Mouse (Mus musculus): ENCODE results near the gene Paox. TPM values are rescaled to one million over a fixed set of nuclear protein-coding genes. Genes with fewer than 3 reads are reported as not detected.

Gene Paox
- polyA plus RNA-seq, 1 experiment from 2014 or later: 20.2 TPM

DNA sequence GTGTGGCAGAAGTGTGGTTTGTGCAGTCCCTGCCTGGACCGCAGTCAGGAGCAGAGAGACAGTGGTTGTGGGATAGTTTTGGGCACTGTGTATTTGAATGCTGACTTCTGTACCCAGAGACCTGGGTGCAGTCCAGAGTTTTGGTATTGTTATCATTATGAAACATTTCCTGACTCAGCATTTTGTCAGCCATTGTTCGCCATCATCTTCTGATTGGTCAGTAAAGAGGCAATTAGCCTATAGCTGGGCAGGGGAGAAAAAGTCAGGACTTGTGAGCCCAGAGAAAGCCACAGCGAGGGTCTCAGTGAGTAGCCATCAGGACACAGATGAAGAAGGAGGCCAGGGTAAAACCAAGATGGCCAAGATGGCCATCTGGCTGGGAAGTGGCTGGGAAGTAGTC is 44.8 kb downstream of the Paox start:
- H3K4me2 ChIP-seq (replicated peaks; ENCODE audit: low read depth, low read length): no peak overlapping the region
- no peak overlapping the region for H3K4me3 ChIP-seq (ENCODE audit: low read length)
- H3K9me3 ChIP-seq (ENCODE audit: low read length): no peaks in the 10 kb centered on the region
- H3K36me3 ChIP-seq (ENCODE audit: insufficient read depth, low read length): no peaks in the 10 kb centered on the region
- H3K27ac ChIP-seq (ENCODE audit: low read length): no peak overlapping the region
- H3K27me3 ChIP-seq (ENCODE audit: insufficient read depth, low read length): peaks cover 3% of the 10 kb centered on the region; the same call in 1 of the 2 replicates
- H3K4me1 ChIP-seq (ENCODE audit: insufficient read depth, low read length): no peaks in the 10 kb centered on the region
- WGBS: 85% methylated on average over 3 of the region's 3 CpGs
- H3K9ac ChIP-seq (replicated peaks; ENCODE audit: low read length): no peak overlapping the region
- ATAC-seq (ENCODE audit: low FRiP score, low TSS enrichment): no peak

GRCm38 (mm10) chr7:140164664-140165063 is 49.1 kb downstream of the Paox start, which contains the start of gene Olfr522:
Olfr522 (minus strand) TSS chr7:140164764.
- no peak within 1 kb of the TSS for H3K9ac ChIP-seq (replicated peaks; ENCODE audit: low read length)
- no peaks in the 10 kb centered on the region for H3K36me3 ChIP-seq (ENCODE audit: insufficient read depth, low read length)
- H3K4me3 ChIP-seq (ENCODE audit: low read length): no peak within 1 kb of the TSS
- H3K27ac ChIP-seq (ENCODE audit: low read length): no peak within 1 kb of the TSS
- H3K4me1 ChIP-seq (ENCODE audit: insufficient read depth, low read length): no peaks in the 10 kb centered on the region
- 73% methylated on average over 7 of the region's 7 CpGs for WGBS
- H3K9me3 ChIP-seq (ENCODE audit: low read length): peaks cover 5% of the 10 kb centered on the region; the same call in 1 of the 2 replicates
- no peak for ATAC-seq (ENCODE audit: low FRiP score, low TSS enrichment)
- no peak within 1 kb of the TSS for H3K4me2 ChIP-seq (replicated peaks; ENCODE audit: low read depth, low read length)
- H3K27me3 ChIP-seq (ENCODE audit: insufficient read depth, low read length): no peaks in the 10 kb centered on the region

- H3K27ac ChIP-seq (ENCODE audit: low read length): no peak overlapping the region
- no peak overlapping the region for H3K4me3 ChIP-seq (ENCODE audit: low read length)
- ATAC-seq (ENCODE audit: low FRiP score, low TSS enrichment): no peak
- no peak overlapping the region for H3K9ac ChIP-seq (replicated peaks; ENCODE audit: low read length)
- H3K4me1 ChIP-seq (ENCODE audit: insufficient read depth, low read length): no peaks in the 10 kb centered on the region
- H3K27me3 ChIP-seq (ENCODE audit: insufficient read depth, low read length): no peaks in the 10 kb centered on the region
- peaks cover 9% of the 10 kb centered on the region; the same call in 1 of the 2 replicates for H3K9me3 ChIP-seq (ENCODE audit: low read length)
- no peak overlapping the region for H3K4me2 ChIP-seq (replicated peaks; ENCODE audit: low read depth, low read length)
- 88% methylated on average over 1 of the region's 1 CpGs for WGBS
- no peaks in the 10 kb centered on the region for H3K36me3 ChIP-seq (ENCODE audit: insufficient read depth, low read length)
Measured at GRCm38 (mm10) chr7:140167950-140168349, 52.4 kb downstream of the Paox start.

DNA sequence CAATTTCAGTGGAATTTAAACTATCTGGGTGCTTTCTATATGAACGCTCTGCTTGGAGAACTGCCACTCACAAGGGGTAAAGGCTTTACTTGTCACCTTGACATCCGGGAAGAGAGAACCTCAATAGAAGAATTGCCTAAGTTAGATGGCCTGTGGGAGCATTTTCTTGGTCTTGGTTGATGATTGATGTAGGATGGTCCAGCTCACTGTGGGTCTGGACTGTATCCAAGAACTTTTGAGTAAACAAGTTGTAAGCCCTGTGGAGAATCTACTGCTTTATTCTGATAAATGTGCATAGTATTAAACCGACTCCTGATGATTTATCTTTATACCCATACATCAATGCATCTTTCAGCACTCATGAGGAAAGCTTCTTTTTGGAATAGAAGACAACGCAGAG is 53.8 kb downstream of the Paox start:
- Histone ChIP-seq H3K9me3 (ENCODE audit: low read length) (peaks cover 9% of the 10 kb centered on the region; the same call in 1 of the 2 replicates), H3K4me3 (ENCODE audit: low read length) (no peak overlapping the region), H3K36me3 (ENCODE audit: insufficient read depth, low read length) (no peaks in the 10 kb centered on the region), H3K27ac (ENCODE audit: low read length) (no peak overlapping the region), H3K4me2 (replicated peaks; ENCODE audit: low read depth, low read length) (no peak overlapping the region), H3K4me1 (ENCODE audit: insufficient read depth, low read length) (no peaks in the 10 kb centered on the region), H3K9ac (replicated peaks; ENCODE audit: low read length) (no peak overlapping the region), H3K27me3 (ENCODE audit: insufficient read depth, low read length) (no peaks in the 10 kb centered on the region)
- ATAC-seq (ENCODE audit: low FRiP score, low TSS enrichment): no peak
- 71% methylated on average over 4 of the region's 4 CpGs for WGBS

DNA sequence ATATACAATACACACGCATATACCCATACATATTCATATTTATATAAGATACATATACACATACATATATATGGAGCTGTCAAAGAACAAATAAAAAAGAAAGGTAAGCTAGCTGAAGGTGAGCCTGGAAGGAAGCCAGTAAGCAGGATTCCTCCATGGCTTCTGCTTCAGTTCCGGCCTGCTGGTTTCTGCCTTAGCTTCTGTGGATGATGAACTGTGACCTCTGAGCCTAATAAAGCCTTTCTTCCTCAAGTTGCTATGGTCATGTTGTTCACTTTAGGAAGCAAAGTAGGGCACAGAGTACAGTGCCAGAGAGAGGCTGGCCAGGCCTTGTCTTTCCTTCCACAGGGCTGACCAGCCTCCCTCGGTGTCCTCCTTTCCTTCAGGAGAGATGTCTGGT is 55.3 kb downstream of the Paox start:
- no peak for ATAC-seq (ENCODE audit: low FRiP score, low TSS enrichment)
- Histone ChIP-seq H3K9ac (replicated peaks; ENCODE audit: low read length) (no peak overlapping the region), H3K27me3 (ENCODE audit: insufficient read depth, low read length) (no peaks in the 10 kb centered on the region), H3K4me1 (ENCODE audit: insufficient read depth, low read length) (no peaks in the 10 kb centered on the region), H3K4me3 (ENCODE audit: low read length) (no peak overlapping the region), H3K9me3 (ENCODE audit: low read length) (peaks cover 9% of the 10 kb centered on the region; the same call in 1 of the 2 replicates), H3K27ac (ENCODE audit: low read length) (no peak overlapping the region), H3K4me2 (replicated peaks; ENCODE audit: low read depth, low read length) (no peak overlapping the region), H3K36me3 (ENCODE audit: insufficient read depth, low read length) (no peaks in the 10 kb centered on the region)
- 88% methylated on average over 3 of the region's 3 CpGs for WGBS

- Histone ChIP-seq H3K27me3 (ENCODE audit: insufficient read depth, low read length) (no peaks in the 10 kb centered on the region), H3K4me3 (ENCODE audit: low read length) (no peak within 1 kb of the TSS), H3K4me2 (replicated peaks; ENCODE audit: low read depth, low read length) (no peak within 1 kb of the TSS), H3K27ac (ENCODE audit: low read length) (no peak within 1 kb of the TSS), H3K4me1 (ENCODE audit: insufficient read depth, low read length) (no peaks in the 10 kb centered on the region), H3K9ac (replicated peaks; ENCODE audit: low read length) (no peak within 1 kb of the TSS), H3K9me3 (ENCODE audit: low read length) (0 out of 2 replicates have a peak, but pooled peaks cover 4% of the 10 kb centered on the region), H3K36me3 (ENCODE audit: insufficient read depth, low read length) (no peaks in the 10 kb centered on the region)
- ATAC-seq (ENCODE audit: low FRiP score, low TSS enrichment): no peak
- 26% methylated on average over 1 of the region's 1 CpGs for WGBS
Measured at GRCm38 (mm10) chr7:140172936-140173335, 57.3 kb downstream of the Paox start, which contains the start of gene Olfr523. Olfr523 (plus strand) TSS chr7:140173217.

DNA sequence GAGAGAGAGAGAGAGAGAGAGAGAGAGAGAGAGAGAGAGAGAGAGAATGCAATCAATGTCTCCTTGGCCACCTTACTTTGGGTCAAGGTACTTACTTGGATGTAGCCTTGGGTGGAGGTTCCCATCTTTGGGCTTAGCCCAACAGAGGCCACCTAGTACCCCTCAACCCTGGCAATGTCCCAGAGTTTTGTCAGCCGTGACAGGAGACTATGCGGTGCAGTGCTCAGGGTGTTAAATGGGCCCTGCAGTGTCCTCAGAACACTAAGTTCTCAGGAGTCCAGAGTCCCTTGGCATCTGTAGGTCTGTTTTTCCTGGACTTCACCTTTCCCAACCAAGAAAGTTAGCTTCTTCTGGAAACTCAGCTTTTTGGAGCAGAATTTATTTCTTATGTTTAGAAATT is 63.6 kb downstream of the Paox start:
- Histone ChIP-seq H3K4me2 (replicated peaks; ENCODE audit: low read depth, low read length) (no peak overlapping the region), H3K27ac (ENCODE audit: low read length) (no peak overlapping the region), H3K36me3 (ENCODE audit: insufficient read depth, low read length) (no peaks in the 10 kb centered on the region), H3K9me3 (ENCODE audit: low read length) (no peaks in the 10 kb centered on the region), H3K27me3 (ENCODE audit: insufficient read depth, low read length) (no peaks in the 10 kb centered on the region), H3K4me1 (ENCODE audit: insufficient read depth, low read length) (no peaks in the 10 kb centered on the region), H3K9ac (replicated peaks; ENCODE audit: low read length) (no peak overlapping the region), H3K4me3 (ENCODE audit: low read length) (no peak overlapping the region)
- WGBS: 74% methylated on average over 2 of the region's 2 CpGs
- no peak for ATAC-seq (ENCODE audit: low FRiP score, low TSS enrichment)

- Histone ChIP-seq H3K27ac (ENCODE audit: low read length) (no peak overlapping the region), H3K36me3 (ENCODE audit: insufficient read depth, low read length) (no peaks in the 10 kb centered on the region), H3K4me2 (replicated peaks; ENCODE audit: low read depth, low read length) (no peak overlapping the region), H3K4me3 (ENCODE audit: low read length) (no peak overlapping the region), H3K4me1 (ENCODE audit: insufficient read depth, low read length) (no peaks in the 10 kb centered on the region), H3K9ac (replicated peaks; ENCODE audit: low read length) (no peak overlapping the region), H3K9me3 (ENCODE audit: low read length) (no peaks in the 10 kb centered on the region), H3K27me3 (ENCODE audit: insufficient read depth, low read length) (no peaks in the 10 kb centered on the region)
- no peak for ATAC-seq (ENCODE audit: low FRiP score, low TSS enrichment)
- WGBS: 77% methylated on average over 2 of the region's 2 CpGs
Measured at GRCm38 (mm10) chr7:140180692-140181091, 65.1 kb downstream of the Paox start.

- Histone ChIP-seq H3K9ac (replicated peaks; ENCODE audit: low read length) (no peak overlapping the region), H3K9me3 (ENCODE audit: low read length) (no peaks in the 10 kb centered on the region), H3K4me1 (ENCODE audit: insufficient read depth, low read length) (no peaks in the 10 kb centered on the region), H3K36me3 (ENCODE audit: insufficient read depth, low read length) (no peaks in the 10 kb centered on the region), H3K27me3 (ENCODE audit: insufficient read depth, low read length) (no peaks in the 10 kb centered on the region), H3K4me3 (ENCODE audit: low read length) (no peak overlapping the region), H3K27ac (ENCODE audit: low read length) (no peak overlapping the region), H3K4me2 (replicated peaks; ENCODE audit: low read depth, low read length) (no peak overlapping the region)
- no peak for ATAC-seq (ENCODE audit: low FRiP score, low TSS enrichment)
- WGBS: 86% methylated on average over 4 of the region's 4 CpGs
Measured at GRCm38 (mm10) chr7:140184206-140184605, 68.6 kb downstream of the Paox start.

Measured in kidney, embryonic 16.5 days (tissue).